ENCODE assay signal across 13 mouse cellular contexts in genomic region chr13:53473291-53473690, GRCm38 (mm10). TPM values are rescaled to one million over a fixed set of nuclear protein-coding genes. Genes with fewer than 3 reads are reported as not detected.
DNase-seq lines count a peak whose midpoint lies in the region; ATAC-seq and TF ChIP-seq lines count a peak whose summit lies in the region.
"Had no signal": no experiment of that assay in that cellular context is flagged by ENCODE, and none has a peak within 500 bp of the region (broad histone marks: within the 10 kb centered on the region; RNA-seq: fewer than 3 reads in every experiment).

No protein-coding gene starts in this region.

- 7% methylated on average over 4 of the region's 4 CpGs for WGBS in forebrain, embryonic 12.5 days
- WGBS in forebrain, embryonic 11.5 days, result 4% methylated on average over 4 of the region's 4 CpGs
- WGBS in kidney, embryonic 16.5 days, result 17% methylated on average over 4 of the region's 4 CpGs
- WGBS in kidney, adult 2 months, result 23% methylated on average over 4 of the region's 4 CpGs
- WGBS in limb, embryonic 12.5 days, result 20% methylated on average over 4 of the region's 4 CpGs

- peaks cover 98% of the 10 kb centered on the region for H3K27me3 ChIP-seq in forebrain, embryonic 12.5 days
- H3K27me3 ChIP-seq in forebrain, embryonic 11.5 days (ENCODE audit: control insufficient read depth, insufficient read depth, low read length), result peaks cover 92% of the 10 kb centered on the region
- H3K27me3 ChIP-seq in kidney, embryonic 16.5 days (ENCODE audit: insufficient read depth, low read length), result peaks cover 95% of the 10 kb centered on the region
- peaks cover 2% of the 10 kb centered on the region for H3K27me3 ChIP-seq in kidney, adult 2 months (replicated peaks; ENCODE audit: control insufficient read depth, insufficient read depth, low read length)
- H3K27me3 ChIP-seq in limb, embryonic 12.5 days, result peaks cover 90% of the 10 kb centered on the region

- no peak overlapping the region for H3K27ac ChIP-seq in forebrain, embryonic 12.5 days
- H3K27ac ChIP-seq in forebrain, embryonic 11.5 days (ENCODE audit: low read depth, low read length), result no peak overlapping the region
- no peak overlapping the region for H3K27ac ChIP-seq in kidney, embryonic 16.5 days (ENCODE audit: low read length)
- H3K27ac ChIP-seq in kidney, adult 2 months (ENCODE audit: insufficient read depth, low read depth, low read length), result no peak overlapping the region
- H3K27ac ChIP-seq in limb, embryonic 12.5 days, result no peak overlapping the region
- H3K27ac ChIP-seq: liver, embryonic 14.5 days had no signal

- peaks cover 30% of the 10 kb centered on the region for H3K4me1 ChIP-seq in forebrain, embryonic 12.5 days
- peaks cover 16% of the 10 kb centered on the region for H3K4me1 ChIP-seq in forebrain, embryonic 11.5 days (replicated peaks; ENCODE audit: control insufficient read depth, insufficient read depth, low read length)
- peaks cover 19% of the 10 kb centered on the region for H3K4me1 ChIP-seq in kidney, embryonic 16.5 days (ENCODE audit: insufficient read depth, low read length)
- H3K4me1 ChIP-seq in kidney, adult 2 months (ENCODE audit: control insufficient read depth, insufficient read depth, low read length), result no peaks in the 10 kb centered on the region
- H3K4me1 ChIP-seq in limb, embryonic 12.5 days (replicated peaks), result peaks cover 40% of the 10 kb centered on the region

- H3K9me3 ChIP-seq in forebrain, embryonic 12.5 days, result no peaks in the 10 kb centered on the region
- no peaks in the 10 kb centered on the region for H3K9me3 ChIP-seq in forebrain, embryonic 11.5 days (ENCODE audit: control insufficient read depth, low read length)
- H3K9me3 ChIP-seq in kidney, embryonic 16.5 days (ENCODE audit: low read length), result no peaks in the 10 kb centered on the region
- no peaks in the 10 kb centered on the region for H3K9me3 ChIP-seq in limb, embryonic 12.5 days
- H3K9me3 ChIP-seq: midbrain, embryonic 10.5 days had no signal

- TF ChIP-seq CTCF in kidney, adult 2 months (conservative IDR thresholded peaks at IDR 0.05; ENCODE audit: insufficient read depth, insufficient read length, low read depth, low read length), result no peak

- H3K9ac ChIP-seq in forebrain, embryonic 12.5 days, result no peak overlapping the region
- H3K9ac ChIP-seq in forebrain, embryonic 11.5 days (ENCODE audit: low read length), result no peak overlapping the region
- no peak overlapping the region for H3K9ac ChIP-seq in kidney, embryonic 16.5 days (replicated peaks; ENCODE audit: low read length)
- H3K9ac ChIP-seq in limb, embryonic 12.5 days (replicated peaks), result no peak overlapping the region
- H3K9ac ChIP-seq: liver, embryonic 14.5 days had no signal

- peak overlapping the region; percentile 78; the same call in 1 of the 2 replicates for H3K4me2 ChIP-seq in forebrain, embryonic 12.5 days
- no peak overlapping the region for H3K4me2 ChIP-seq in forebrain, embryonic 11.5 days (ENCODE audit: low read depth, low read length, severe bottlenecking)
- peak overlapping the region; percentile 85; the same call in 1 of the 2 replicates for H3K4me2 ChIP-seq in kidney, embryonic 16.5 days (replicated peaks; ENCODE audit: low read depth, low read length)
- H3K4me2 ChIP-seq in limb, embryonic 12.5 days, result peak overlapping the region; percentile 88

- intact Hi-C loops in gastrocnemius, postnatal 36 days (cut with DNase I), result no loop called here

- DNase-seq in forebrain, embryonic 11.5 days (ENCODE audit: low spot score), result no peak
- DNase-seq in kidney, adult 2 months, result no peak
- no peak for DNase-seq in adrenal gland, adult 2 months
- no peak for DNase-seq in gastrocnemius, postnatal 36 days
- DNase-seq: thymus, postnatal 14 days had no signal

- ATAC-seq in forebrain, embryonic 12.5 days (ENCODE audit: low FRiP score), result no peak
- no peak for ATAC-seq in forebrain, embryonic 11.5 days (replicated peaks; ENCODE audit: low FRiP score)
- no peak for ATAC-seq in kidney, embryonic 16.5 days (ENCODE audit: low FRiP score, low TSS enrichment)
- ATAC-seq in limb, embryonic 12.5 days (ENCODE audit: insufficient number of reproducible peaks, insufficient read depth, low FRiP score, low TSS enrichment, low read depth), result no peak
- ATAC-seq in inflammation-experienced regulatory T-cells, adult 6 months, result no peak
- ATAC-seq: Patski had no signal

- H3K36me3 ChIP-seq in forebrain, embryonic 12.5 days (replicated peaks), result no peaks in the 10 kb centered on the region
- H3K36me3 ChIP-seq in forebrain, embryonic 11.5 days (ENCODE audit: control insufficient read depth, insufficient read depth, low read length), result no peaks in the 10 kb centered on the region
- H3K36me3 ChIP-seq in kidney, embryonic 16.5 days (ENCODE audit: insufficient read depth, low read length), result no peaks in the 10 kb centered on the region
- H3K36me3 ChIP-seq in kidney, adult 2 months (ENCODE audit: control insufficient read depth, insufficient read depth, low read length), result no peaks in the 10 kb centered on the region
- no peaks in the 10 kb centered on the region for H3K36me3 ChIP-seq in limb, embryonic 12.5 days
- H3K36me3 ChIP-seq: midbrain, embryonic 10.5 days had no signal

- TF ChIP-seq POLR2A in kidney, adult 2 months (IDR thresholded peaks at IDR 0.05; ENCODE audit: low read depth, low read length), result no peak

- no peak overlapping the region for H3K4me3 ChIP-seq in forebrain, embryonic 12.5 days (replicated peaks)
- no peak overlapping the region for H3K4me3 ChIP-seq in forebrain, embryonic 11.5 days (ENCODE audit: low read depth, low read length)
- no peak overlapping the region for H3K4me3 ChIP-seq in kidney, embryonic 16.5 days (ENCODE audit: low read length)
- no peak overlapping the region for H3K4me3 ChIP-seq in kidney, adult 2 months (ENCODE audit: insufficient read depth, low read depth, low read length)
- H3K4me3 ChIP-seq in limb, embryonic 12.5 days (replicated peaks), result peak overlapping the region; percentile 64
- H3K4me3 ChIP-seq: myocyte had no signal

RNA-seq across cellular contexts. Expression of gene Msx2, which starts 0.4 kb away (rescaled TPM):
- polyA plus RNA-seq in forebrain, embryonic 12.5 days (2016; fragmentation: Nextera tagmentation; extraction: Ambion mirVana), result 9.8 and 19.6 TPM in 2 replicates
- 33.0 and 36.6 TPM in 2 replicates for polyA plus RNA-seq in forebrain, embryonic 11.5 days (2014; fragmentation: Nextera tagmentation; extraction: Ambion mirVana)
- 1.6 and 1.9 TPM in 2 replicates for polyA plus RNA-seq in kidney, embryonic 16.5 days (2015; fragmentation: Nextera tagmentation; extraction: Ambion mirVana)
- 0.29 and 0.34 TPM in 2 replicates for polyA plus RNA-seq in kidney, adult 2 months (2012; rRNA removed)
- polyA plus RNA-seq in limb, embryonic 12.5 days (2016; fragmentation: Nextera tagmentation; extraction: Ambion mirVana), result 64.2 and 72.0 TPM in 2 replicates
- under 1 TPM in 1 of 3 experiments, not detected in 2; 0.13 TPM for polyA plus RNA-seq in inflammation-experienced regulatory T-cells, adult 6 months (2017; shearing (Covaris generic))
- under 1 TPM; 0.14 to 0.69 TPM for total RNA-seq in adrenal gland, adult 2 months (2021)
- polyA plus RNA-seq in adrenal gland, adult 2 months (2012; rRNA removed), result 0.75 and 1.1 TPM in 2 replicates
- not detected for total RNA-seq in gastrocnemius, postnatal 36 days (2021)
- polyA plus RNA-seq: Patski had no signal
